Mouse (Mus musculus) ES-E14 (cell line): ENCODE results near the gene Rps27l.

Experiments
- CHD2 ChIP-seq: IDR thresholded peaks from 2 replicates; pipeline ENCODE4 v1.6.1; 2014; ENCODE audit warnings: mild to moderate bottlenecking, low read depth, low read length, inconsistent platforms
- HCFC1 ChIP-seq: IDR thresholded peaks from 2 replicates; pipeline ENCODE4 v1.6.1; 2012; ENCODE audit warnings: low read length, inconsistent platforms, borderline replicate concordance; ENCODE audit not compliant: insufficient read depth
- MAFK ChIP-seq: IDR thresholded peaks from 2 replicates; pipeline ENCODE4 v1.6.1; 2014; ENCODE audit warnings: mild to moderate bottlenecking, low read depth, low read length, inconsistent platforms; ENCODE audit not compliant: insufficient read depth
- ZNF384 ChIP-seq: IDR thresholded peaks from 2 replicates; pipeline ENCODE4 v1.6.1; 2012; ENCODE audit warnings: low read depth, low read length, inconsistent platforms

GRCm38 (mm10) chr9:66909922-66910321 is 36.0 kb upstream of the Rps27l start:
- no peak for TF ChIP-seq ZNF384
- TF ChIP-seq CHD2: no peak
- no peak for TF ChIP-seq HCFC1
- TF ChIP-seq MAFK: no peak
